Mouse (Mus musculus) lung, embryonic 16.5 days (tissue): ENCODE data around the gene Rfc2. TPM values are rescaled to one million over a fixed set of nuclear protein-coding genes. Genes with fewer than 3 reads are reported as not detected.
A peak's percentile ranks its signal among the peaks of the same experiment; 100 is the strongest.

Experiments
- ATAC-seq: fragments of 200-750 bp; cut with Nextera tagmentation; 2 replicates; pipeline ENCODE4 v1.8.0; 2017; ENCODE audit warnings: low read depth, mild to moderate bottlenecking, moderate library complexity
- H3K27ac ChIP-seq: fragments of 300-500 bp; sonication (generic); 2 replicates; pipeline ENCODE4 v1.5.1; 2014; ENCODE audit warnings: mild to moderate bottlenecking, control low read depth, low read length
- H3K27me3 ChIP-seq: fragments of 300-500 bp; sonication (generic); 2 replicates; pipeline ENCODE4 v1.6.1; 2014; ENCODE audit warnings: low read depth, low read length, mixed read lengths; ENCODE audit not compliant: control insufficient read depth, insufficient read depth
- H3K36me3 ChIP-seq: fragments of 300-500 bp; sonication (generic); 2 replicates; pipeline ENCODE4 v1.6.1; 2014; ENCODE audit warnings: low read length; ENCODE audit not compliant: control insufficient read depth, insufficient read depth
- H3K4me1 ChIP-seq: fragments of 300-500 bp; sonication (generic); replicated peaks from 2 replicates; pipeline ENCODE4 v1.6.1; 2014; ENCODE audit warnings: low read length, mixed read lengths; ENCODE audit not compliant: control insufficient read depth, insufficient read depth
- H3K4me2 ChIP-seq: fragments of 300-500 bp; sonication (generic); 2 replicates; pipeline ENCODE4 v1.6.1; 2014; ENCODE audit warnings: low read depth, low read length, control low read depth
- H3K4me3 ChIP-seq: fragments of 300-500 bp; sonication (generic); 2 replicates; pipeline ENCODE4 v1.5.1; 2014; ENCODE audit warnings: mild to moderate bottlenecking, low read length, control low read depth
- H3K9ac ChIP-seq: fragments of 300-500 bp; sonication (generic); 2 replicates; pipeline ENCODE4 v1.6.1; 2014; ENCODE audit warnings: low read length, control low read depth
- H3K9me3 ChIP-seq: fragments of 300-500 bp; sonication (generic); 2 replicates; pipeline ENCODE4 v1.6.1; 2016; ENCODE audit warnings: low read length; ENCODE audit not compliant: control insufficient read depth
- WGBS: fragments of 180-500 bp; shearing (Covaris S2); extraction: QIAGEN DNeasy Blood & Tissue Kit; methylation state at CpG from one replicate; pipeline ENCODE4 v1.1.7; 2014; 5-methylcytosine and 5-hydroxymethylcytosine counted together
- polyA plus RNA-seq: library from polyadenylated mRNA; unstranded; fragments of >200 nt; fragmentation: Nextera tagmentation; extraction: Ambion mirVana; gene quantifications from 2 replicates; pipeline ENCODE4 v1.2.1, GENCODE M21; 2015

The Rfc2 gene
- polyA plus RNA-seq, 1 experiment from 2014 or later, result 270 TPM

DNA sequence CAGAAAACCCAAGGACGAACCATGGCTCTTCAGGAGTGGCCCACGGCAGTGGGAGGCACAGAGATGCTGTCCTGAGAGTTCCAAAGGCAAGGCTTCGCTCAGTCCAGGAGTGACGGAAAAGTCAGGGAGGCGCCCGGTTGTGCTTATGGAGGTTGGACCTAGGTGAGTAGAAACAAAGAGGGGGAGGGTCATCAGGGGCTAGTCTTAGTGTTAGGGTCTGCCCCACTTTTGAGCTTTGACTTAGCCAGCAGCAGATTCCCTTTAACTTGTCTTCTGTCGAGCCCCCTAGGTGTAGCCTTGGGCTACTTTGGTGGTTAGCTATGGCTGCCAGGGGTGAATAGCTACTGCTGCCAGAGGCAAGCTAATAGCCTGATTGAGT, 21.1 kb upstream of the Rfc2 start, which contains the start of gene Syna:
Gene Syna, minus strand, starts transcription at position 101 of the 379 bp plus-strand sequence.
- no peak for ATAC-seq
- Histone ChIP-seq H3K36me3 (no peaks in the 10 kb centered on the region), H3K9me3 (no peaks in the 10 kb centered on the region), H3K27me3 (no peaks in the 10 kb centered on the region), H3K4me3 (no peak within 1 kb of the TSS), H3K27ac (no peak within 1 kb of the TSS), H3K9ac (no peak within 1 kb of the TSS), H3K4me1 (peaks cover 11% of the 10 kb centered on the region), H3K4me2 (no peak within 1 kb of the TSS)
- WGBS, result 87% methylated on average over 7 of the region's 7 CpGs

DNA sequence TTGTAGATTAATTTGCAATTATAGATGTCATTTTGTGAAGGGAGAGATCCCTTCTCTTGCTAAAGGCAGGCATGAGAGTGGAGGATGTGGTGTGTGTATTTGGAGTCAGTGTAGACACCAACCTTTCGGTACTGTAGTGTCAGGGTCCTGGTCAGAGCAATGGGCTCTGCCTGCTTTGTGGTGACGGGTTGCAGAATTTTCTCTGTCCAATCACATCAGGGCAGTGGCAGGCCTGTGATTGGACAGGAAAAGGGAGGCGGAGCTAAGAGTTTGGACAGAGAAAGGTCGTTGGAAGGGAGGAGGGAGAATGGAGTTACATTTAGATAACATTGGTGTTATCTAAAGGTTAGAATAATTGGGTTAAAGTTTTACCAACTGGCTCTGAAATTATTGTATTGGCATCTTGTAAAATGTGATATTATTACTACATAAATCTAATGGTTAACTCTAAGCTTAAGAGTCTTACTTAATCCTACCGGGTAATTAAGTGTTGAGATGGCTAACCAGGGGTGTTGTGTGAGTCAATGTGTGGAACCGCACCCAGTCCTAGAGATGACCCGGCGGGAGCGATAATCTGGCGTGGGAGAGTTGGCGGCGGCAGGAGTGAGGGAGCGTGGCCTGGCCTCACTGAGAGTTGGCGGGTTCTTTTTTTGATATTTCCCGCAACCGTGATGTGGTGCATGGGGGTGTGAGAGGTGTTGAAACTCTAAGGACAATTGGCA, 20.6 kb upstream of the Rfc2 start:
- WGBS, result 73% methylated on average over 16 of the region's 16 CpGs
- Histone ChIP-seq H3K9me3 (no peaks in the 10 kb centered on the region), H3K27ac (no peak overlapping the region), H3K4me3 (no peak overlapping the region), H3K36me3 (no peaks in the 10 kb centered on the region), H3K9ac (no peak overlapping the region), H3K4me2 (no peak overlapping the region), H3K27me3 (no peaks in the 10 kb centered on the region), H3K4me1 (peaks cover 5% of the 10 kb centered on the region)
- no peak for ATAC-seq

DNA sequence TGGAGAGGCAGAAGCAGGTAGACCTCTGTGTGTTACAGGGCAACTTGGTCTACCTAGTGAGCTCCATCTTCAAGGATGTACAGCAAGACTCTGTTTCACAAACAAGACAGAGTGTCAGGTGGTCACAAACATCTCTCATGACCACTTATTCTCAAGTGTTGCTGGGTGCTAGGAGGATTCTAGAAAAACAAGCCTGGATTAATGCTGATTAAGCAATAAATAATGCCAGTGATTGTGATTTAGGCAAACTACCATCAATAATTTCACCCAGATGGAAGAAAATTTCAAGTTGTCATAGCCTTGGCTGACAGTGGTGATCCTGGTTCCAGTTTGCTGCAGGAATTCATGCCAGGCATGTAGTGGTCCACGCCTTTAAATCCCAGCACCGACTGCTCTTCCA, 16.9 kb upstream of the Rfc2 start:
- Histone ChIP-seq H3K36me3 (no peaks in the 10 kb centered on the region), H3K4me1 (peaks cover 5% of the 10 kb centered on the region; the same call in 1 of the 2 replicates), H3K4me3 (no peak overlapping the region), H3K4me2 (no peak overlapping the region), H3K9ac (no peak overlapping the region), H3K27ac (no peak overlapping the region), H3K27me3 (no peaks in the 10 kb centered on the region), H3K9me3 (no peaks in the 10 kb centered on the region)
- ATAC-seq, result no peak
- WGBS, result 100% methylated on average over 2 of the region's 2 CpGs

DNA sequence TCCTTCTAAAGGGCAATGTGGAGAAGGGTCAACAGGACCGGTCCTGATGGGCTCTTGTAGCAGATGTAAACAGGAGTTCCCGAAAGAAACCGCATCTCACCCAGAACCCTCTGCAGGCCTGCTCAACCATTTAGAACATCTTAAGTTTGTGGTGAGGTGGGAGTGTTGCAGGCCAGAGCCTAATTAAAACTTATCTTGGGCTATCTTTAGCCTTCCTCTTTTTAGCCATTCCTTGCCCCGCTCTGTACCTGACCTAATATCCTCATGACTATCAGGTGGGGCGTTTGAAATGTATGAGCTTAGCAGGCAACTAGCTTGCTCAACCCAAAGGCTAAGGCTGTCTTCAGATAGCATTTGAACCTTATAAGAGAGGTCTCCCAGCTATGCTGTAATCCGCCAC, 15.5 kb upstream of the Rfc2 start:
- Histone ChIP-seq H3K4me3 (no peak overlapping the region), H3K27ac (no peak overlapping the region), H3K4me1 (peaks cover 5% of the 10 kb centered on the region; the same call in 1 of the 2 replicates), H3K9me3 (no peaks in the 10 kb centered on the region), H3K27me3 (no peaks in the 10 kb centered on the region), H3K4me2 (no peak overlapping the region), H3K9ac (no peak overlapping the region), H3K36me3 (no peaks in the 10 kb centered on the region)
- ATAC-seq, result no peak
- 81% methylated on average over 6 of the region's 6 CpGs for WGBS

DNA sequence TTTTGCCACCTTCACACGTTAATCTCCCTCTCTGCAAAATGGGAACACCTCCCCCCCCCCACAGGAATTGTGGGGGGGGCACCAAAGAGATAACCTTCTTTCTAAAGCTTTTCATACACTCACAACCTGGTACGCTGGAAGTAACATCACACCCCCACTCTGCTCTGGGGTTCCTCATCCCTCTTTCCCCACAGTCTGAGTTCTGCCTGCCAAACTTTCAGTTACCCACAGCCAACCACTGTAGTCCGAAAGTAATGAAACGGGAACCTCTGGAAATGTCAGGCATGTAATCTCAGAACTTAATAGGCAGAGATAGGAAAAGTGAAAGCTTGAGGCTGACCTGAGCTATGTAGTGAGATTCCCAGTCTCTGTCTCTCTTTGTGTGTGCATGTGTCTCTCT, 13.7 kb upstream of the Rfc2 start:
- 76% methylated on average over 4 of the region's 4 CpGs for WGBS
- H3K9me3 ChIP-seq, result no peaks in the 10 kb centered on the region
- no peak overlapping the region for H3K27ac ChIP-seq
- no peak overlapping the region for H3K9ac ChIP-seq
- H3K4me2 ChIP-seq, result no peak overlapping the region
- no peaks in the 10 kb centered on the region for H3K27me3 ChIP-seq
- peaks cover 8% of the 10 kb centered on the region for H3K4me1 ChIP-seq
- no peak overlapping the region for H3K4me3 ChIP-seq
- no peaks in the 10 kb centered on the region for H3K36me3 ChIP-seq
- ATAC-seq, result no peak

DNA sequence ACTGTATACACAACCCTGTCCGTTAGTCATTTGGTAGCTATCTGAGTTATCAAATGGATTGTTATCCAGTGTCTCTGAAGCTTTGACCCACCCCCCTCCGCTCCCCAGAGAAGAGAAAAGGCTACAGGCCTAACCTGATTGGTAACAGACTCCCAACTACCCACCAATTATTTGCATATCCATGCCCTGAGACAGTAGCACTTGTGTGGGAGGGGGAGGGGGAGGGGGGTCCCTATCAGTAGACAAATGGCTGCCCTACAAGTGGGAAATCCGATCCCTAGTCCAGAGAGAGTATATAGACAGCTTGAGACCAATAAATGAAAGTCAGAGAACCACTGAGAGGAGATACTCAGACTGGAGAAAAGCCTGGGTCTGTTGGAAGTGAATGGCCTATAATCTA, 13.1 kb upstream of the Rfc2 start:
- ATAC-seq, result no peak
- H3K27me3 ChIP-seq, result no peaks in the 10 kb centered on the region
- no peaks in the 10 kb centered on the region for H3K36me3 ChIP-seq
- H3K4me1 ChIP-seq, result peaks cover 12% of the 10 kb centered on the region
- no peak overlapping the region for H3K4me3 ChIP-seq
- H3K27ac ChIP-seq, result peak overlapping the region; percentile 80
- H3K9ac ChIP-seq, result no peak overlapping the region
- H3K4me2 ChIP-seq, result no peak overlapping the region
- 78% methylated on average over 3 of the region's 3 CpGs for WGBS
- no peaks in the 10 kb centered on the region for H3K9me3 ChIP-seq

DNA sequence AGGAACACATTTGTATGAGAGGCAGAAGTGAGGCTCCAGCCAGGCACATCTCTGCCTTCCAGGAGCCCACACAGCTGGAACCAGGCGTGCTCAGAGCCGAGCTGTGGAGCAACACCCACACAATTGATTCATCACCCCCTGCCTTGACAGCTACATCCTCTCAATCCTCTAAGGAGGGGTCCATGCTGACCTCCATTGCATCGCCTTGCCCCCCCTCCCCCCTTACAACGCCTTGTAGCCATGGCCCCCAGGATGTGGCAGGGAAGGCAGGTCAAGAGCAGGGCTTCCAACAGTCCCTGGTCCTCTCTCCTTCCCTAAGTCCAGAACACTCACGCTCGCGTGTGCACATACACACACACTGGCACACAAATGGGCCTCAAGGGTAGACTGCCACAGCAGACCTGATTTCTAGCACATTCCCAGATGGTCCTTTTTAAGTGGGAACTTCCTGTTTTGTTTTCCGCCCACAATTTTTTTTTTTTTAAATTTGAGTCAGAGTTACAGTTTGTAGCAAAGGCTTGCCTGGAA, 12.1 kb upstream of the Rfc2 start:
- peak; percentile 66 for ATAC-seq
- WGBS, result 35% methylated on average over 8 of the region's 8 CpGs

DNA sequence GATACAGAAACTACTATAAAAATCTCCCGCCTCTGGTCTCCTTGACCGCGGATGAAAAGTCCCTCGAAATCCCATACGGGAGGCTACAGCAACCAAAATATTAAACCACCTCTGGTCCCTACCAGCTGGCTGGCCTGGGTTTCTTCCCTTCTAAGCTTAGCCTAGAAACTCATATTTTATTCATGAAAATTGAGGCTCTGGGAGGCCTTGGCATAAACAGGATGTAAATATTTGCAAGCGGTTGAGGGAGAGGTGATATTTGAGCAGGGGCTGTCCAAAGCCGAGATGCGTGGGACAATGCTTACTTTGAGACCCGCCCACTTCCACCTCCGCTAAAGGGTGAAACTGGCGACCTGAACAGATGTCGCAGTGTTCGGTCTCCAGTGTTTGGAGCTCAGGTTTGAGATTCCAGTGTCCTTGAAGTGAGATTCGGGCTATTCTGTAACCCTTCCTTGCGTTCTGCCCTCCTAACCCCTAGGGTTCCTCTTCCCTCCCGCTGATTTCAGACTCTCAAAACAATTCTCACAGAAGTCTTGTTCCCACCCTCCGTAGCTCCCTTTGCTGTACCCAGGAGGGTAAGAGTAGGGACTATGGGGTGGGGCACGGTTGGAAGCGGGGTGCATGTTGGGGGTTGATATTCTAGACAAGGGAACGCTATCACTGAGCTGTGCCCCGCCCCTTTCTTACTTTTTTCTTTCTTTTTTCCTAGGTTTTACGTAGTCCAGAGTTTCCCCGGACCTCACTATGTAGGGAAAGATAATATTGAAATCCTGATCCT, 9.2 kb upstream of the Rfc2 start:
- Histone ChIP-seq H3K36me3 (no peaks in the 10 kb centered on the region), H3K9ac (peak overlapping the region; percentile 70), H3K27me3 (no peaks in the 10 kb centered on the region), H3K4me1 (peaks cover 12% of the 10 kb centered on the region), H3K4me3 (peak overlapping the region; percentile 62), H3K27ac (peak overlapping the region; percentile 97), H3K4me2 (peak overlapping the region; percentile 92), H3K9me3 (no peaks in the 10 kb centered on the region)
- under 1% methylated on average over 23 of the region's 23 CpGs for WGBS
- peak; percentile 80 for ATAC-seq

More for the DNA sequence above, 12.1 kb upstream of the Rfc2 start:
- no peaks in the 10 kb centered on the region for H3K9me3 ChIP-seq
- no peak overlapping the region for H3K4me2 ChIP-seq
- peaks cover 12% of the 10 kb centered on the region for H3K4me1 ChIP-seq
- H3K4me3 ChIP-seq, result no peak overlapping the region
- no peaks in the 10 kb centered on the region for H3K36me3 ChIP-seq
- H3K27me3 ChIP-seq, result no peaks in the 10 kb centered on the region
- H3K9ac ChIP-seq, result no peak overlapping the region
- H3K27ac ChIP-seq, result peak overlapping the region; percentile 80

DNA sequence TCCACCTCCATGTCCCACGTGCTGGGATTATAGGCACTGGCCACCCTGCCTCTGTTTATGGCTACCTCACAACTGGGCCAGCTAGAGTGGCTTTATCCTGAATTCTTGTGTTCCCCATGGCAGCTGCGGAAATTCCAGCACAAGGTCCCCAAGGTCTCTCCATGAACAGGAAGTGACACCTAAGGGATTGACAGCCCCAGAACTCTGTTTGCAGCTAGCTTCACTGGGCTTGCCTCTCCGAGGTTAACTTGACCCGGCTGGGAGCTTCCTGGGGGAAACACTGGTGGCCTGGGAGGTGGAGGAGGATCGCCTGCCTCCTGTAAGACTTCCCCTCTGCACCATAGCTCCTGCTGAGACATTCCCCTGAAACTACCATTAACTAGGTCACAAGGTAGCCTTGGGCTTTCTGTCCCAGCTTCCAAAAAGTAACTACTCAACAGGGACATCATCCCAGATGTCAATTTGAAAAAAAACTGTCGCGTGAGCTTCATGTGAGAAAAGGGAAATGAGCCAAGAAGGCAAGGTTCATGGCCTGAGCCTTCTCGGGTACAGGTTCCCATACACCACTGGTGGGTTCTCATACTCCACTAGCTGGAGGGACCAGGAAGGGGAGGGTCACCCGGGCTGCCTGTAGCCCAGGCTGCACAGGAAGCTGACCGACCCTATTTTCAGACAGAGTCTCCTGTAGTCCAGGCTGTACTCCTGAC, 8.5 kb upstream of the Rfc2 start:
- Histone ChIP-seq H3K9ac (peak overlapping the region; percentile 70), H3K27ac (peak overlapping the region; percentile 97), H3K9me3 (no peaks in the 10 kb centered on the region), H3K4me3 (peak overlapping the region; percentile 62), H3K36me3 (no peaks in the 10 kb centered on the region), H3K27me3 (no peaks in the 10 kb centered on the region), H3K4me1 (peaks cover 12% of the 10 kb centered on the region), H3K4me2 (peak overlapping the region; percentile 92)
- WGBS, result 24% methylated on average over 10 of the region's 10 CpGs
- ATAC-seq, result peak; percentile 19
